Mouse (Mus musculus): ENCODE measurements around the gene Gm13276.
"Not testable (repeated sequence)": the region's sequence is repeated elsewhere in the genome, so short reads cannot be mapped to it uniquely, and the experiment has no call there.

DNA sequence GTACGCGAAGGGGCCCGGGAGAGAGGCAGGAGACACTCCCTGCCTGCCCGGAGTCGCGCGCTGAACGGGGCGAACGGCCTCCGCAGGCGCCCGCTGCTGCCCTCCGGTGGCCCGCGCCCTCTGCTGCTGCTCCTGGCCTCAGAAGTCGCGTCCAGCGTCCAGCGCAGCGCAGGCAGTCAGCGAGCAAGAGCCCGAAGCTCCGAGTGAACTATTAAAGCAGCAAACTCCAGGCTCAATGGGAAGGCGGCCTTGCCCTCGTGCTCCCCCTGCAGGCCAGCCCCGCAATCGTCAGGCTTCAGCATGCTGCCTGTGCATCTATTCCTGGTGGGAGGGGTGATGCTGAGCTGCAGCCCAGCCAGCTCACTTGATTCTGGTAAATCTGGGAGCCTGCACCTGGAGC is 5.7 kb downstream of the Gm13276 start, which contains the start of gene Gm13278:
- not testable (repeated sequence) for TF ChIP-seq EP300, CTCF (IDR thresholded peaks at IDR 0.05)
